Mouse (Mus musculus) adrenal gland, adult 8-10 months (tissue): ENCODE data around the gene Pbld1. TPM values are rescaled to one million over a fixed set of nuclear protein-coding genes. Genes with fewer than 3 reads are reported as not detected.

Experiments used
- DNase-seq: peaks from one replicate; pipeline ENCODE4 v3.0.0; 2022
- total RNA-seq, 4 experiments: library from RNA; stranded (reverse); gene quantifications; 2 replicates each; pipeline ENCODE4 v1.2.4; 2022

Pbld1 gene
- 1 to 10 TPM in 3 of 4 experiments, under 1 TPM in 1; 0.78 to 3.3 (median 1.6) TPM for total RNA-seq

DNA sequence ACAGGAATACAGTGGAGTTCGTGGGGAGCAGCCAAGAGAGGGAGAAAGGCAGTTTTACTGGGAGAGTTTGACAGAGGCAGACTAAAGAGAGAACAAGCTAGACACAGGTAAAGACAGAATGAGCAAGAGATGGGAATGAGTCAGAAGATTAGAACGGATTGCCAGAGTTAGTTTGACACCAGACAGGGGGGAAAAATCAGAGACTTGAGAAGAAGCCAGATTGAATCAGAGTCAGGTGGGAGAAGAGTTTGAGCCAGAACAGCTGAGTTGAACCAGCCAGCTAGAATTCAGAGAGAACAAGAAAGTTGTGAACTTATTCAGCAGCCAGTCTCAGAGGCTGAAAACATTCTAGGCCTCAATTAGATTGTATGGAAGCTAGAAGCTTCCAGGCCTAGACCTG lies at the start of gene Pbld1:
TSS of gene Pbld1 (plus strand) at position 301 of the 400 bp plus-strand sequence.
- no peak for DNase-seq

DNA sequence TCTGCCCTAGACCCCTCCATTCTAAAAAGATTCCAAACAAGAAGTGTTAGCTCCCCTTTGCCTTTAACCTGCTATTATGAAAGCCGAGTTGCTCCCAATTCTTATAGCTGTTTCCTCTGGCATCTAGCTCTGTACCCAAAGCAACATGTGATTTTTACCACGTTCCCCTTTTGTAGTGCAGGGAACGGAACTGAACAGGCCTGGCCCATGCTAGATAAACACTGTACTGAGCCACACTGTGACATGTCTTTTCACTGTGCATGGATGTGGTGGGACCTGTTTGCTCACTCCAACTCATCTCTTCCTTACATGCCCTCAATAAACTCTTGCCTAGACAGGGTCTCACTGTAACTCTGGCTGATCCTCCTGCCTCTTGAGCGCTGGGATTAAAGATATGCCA lies 49.7 kb upstream of the Pbld1 start:
- DNase-seq = no peak

DNA sequence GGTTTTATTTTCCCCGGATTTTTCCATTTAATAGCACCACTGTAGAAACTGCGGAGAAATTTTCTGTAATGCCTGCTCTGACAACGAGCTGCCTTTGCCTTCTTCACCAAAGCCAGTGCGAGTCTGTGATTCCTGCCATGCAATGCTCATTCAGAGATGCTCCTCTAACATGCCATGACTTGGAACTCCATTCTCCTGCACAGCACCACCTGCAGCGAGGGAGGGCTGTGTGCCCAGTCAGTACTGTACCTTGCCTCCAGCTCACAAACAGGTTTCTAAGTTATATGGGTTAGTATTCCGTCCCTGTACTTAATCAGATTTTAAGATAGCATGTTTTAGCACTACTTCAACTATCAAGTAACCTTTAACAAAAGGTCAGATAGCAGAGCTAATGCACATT lies 48.4 kb upstream of the Pbld1 start:
- no peak for DNase-seq

DNA sequence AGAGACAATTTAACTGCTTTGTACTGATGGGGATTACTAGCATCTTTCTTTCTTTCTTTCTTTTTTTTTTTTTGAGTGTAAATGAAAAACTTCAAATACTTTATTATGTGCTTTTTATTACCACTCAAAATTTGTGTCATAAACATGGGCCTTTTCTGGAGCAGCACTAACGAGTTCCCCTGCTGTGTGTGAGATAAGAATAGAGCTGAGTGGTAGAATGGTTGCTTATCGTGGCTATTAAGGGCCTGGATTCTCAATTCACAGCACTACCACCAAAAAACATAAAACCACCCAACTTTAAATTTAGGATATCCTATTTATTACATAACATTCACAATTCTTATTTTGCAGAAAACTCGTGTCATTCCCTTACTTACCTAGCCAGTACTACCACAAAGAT lies 46.5 kb upstream of the Pbld1 start:
- no peak for DNase-seq

DNA sequence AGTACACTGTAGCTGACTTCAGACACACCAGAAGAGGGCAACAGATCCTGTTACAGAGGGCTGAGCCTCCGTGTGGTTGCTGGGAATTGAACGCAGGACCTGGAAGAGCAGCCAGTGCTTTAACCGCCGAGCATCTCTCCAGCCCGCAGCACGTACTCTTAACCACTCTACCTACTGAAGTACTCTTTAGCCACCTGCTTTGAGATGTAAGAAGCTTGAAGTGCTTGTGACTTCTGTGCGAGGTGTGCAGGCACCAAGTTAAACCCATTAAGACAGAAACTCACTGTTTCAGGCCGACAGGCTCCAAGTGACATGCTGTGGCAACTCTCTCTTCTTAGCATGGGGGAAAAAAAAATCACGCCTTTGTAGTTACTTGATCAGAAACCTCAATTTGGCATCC lies 45.8 kb upstream of the Pbld1 start:
- DNase-seq = no peak

DNA sequence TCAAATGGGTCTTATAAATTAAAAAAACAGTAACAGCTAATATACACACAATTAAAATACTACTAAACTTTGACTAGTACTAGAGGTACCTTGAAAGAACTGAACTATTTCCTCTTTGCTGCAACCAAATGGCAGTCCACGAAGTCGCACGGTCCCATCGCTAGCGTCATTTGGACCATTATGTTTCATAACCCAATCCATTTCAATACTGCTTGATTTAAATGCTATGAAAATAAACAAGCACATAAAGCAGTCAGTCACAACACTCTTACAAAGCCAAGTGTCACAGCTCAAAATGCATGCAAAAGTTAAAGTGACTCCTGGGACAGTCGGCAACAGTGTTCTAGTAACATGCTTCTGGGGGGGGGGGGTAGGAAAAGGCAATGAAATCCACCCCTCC lies 40.7 kb upstream of the Pbld1 start:
- DNase-seq = no peak

DNA sequence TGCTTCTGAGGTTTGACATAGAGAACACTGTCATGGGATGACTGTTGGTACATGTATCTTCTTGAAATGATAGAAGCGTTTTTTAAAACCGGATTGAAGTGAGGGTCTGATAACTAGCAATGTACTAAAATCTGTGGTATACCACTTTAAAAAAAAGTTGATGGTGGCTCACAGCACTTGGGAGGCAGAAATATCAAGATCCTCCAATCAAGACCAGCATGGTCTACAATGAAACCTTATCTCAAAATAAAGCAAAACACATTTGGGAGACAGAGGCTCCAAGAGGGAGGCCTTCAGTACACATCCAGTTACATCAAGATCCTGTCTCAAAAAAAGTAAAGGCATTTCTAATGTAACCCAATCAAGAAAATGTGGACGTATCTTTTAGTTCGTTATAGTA lies 38.3 kb upstream of the Pbld1 start:
- DNase-seq = no peak

DNA sequence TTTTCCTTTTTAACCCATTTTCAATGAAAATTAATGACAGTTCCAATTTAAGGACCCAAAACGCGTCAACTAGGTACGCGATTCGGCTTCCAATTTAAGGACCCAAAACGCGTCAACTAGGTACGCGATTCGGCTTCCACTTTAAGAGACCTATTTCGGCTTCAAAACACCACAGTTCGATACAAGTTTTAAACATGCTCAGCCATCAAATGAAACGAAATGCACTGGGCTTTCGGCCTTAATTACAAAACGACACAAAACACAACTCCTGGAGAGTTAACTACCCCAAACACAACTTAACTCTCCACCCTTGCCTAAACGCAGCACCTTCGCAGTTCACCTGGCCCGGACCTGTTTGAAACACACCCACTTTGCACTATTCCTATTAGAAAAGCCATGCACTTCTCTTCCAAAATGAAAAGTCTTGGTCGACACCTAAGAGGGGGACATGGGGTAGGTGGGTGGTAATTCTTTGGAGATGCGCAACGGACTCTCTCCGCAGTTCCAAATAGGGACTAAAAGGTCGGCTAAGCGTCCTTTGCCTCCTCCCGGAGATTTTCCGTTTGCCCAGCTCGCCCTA lies 37.3 kb upstream of the Pbld1 start:
- DNase-seq = no peak

DNA sequence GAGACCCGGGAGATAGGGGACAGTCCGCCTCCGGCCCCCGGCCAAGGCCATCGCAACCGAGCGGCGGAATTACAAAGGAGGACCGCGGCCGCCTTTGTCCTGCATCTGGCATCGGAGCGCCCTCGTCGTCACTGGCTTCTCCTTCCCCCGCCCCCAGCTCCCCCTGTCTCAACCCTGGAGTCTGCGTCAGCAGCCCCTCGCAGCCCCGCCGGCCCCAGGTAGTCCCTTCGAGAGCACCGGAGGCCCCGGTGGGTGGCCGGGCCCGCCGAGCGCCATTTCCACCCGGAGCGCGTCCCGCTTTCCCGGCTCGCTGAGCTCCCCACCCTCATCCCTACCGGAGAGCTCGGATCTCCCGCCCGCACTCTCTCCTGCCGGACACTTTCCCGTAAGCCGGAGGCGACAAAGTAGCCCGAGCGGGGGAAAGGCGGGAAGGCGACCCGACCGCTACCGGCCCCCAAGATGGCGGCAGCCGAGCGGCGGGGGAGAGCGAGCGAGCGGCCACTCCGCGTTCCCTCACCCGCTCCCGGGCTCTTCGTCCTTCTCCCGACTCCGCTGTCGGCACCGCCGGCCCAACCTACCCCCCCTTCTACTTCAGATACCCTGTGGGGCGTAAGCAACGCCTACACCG lies 36.7 kb upstream of the Pbld1 start:
- DNase-seq = peak; percentile 60

DNA sequence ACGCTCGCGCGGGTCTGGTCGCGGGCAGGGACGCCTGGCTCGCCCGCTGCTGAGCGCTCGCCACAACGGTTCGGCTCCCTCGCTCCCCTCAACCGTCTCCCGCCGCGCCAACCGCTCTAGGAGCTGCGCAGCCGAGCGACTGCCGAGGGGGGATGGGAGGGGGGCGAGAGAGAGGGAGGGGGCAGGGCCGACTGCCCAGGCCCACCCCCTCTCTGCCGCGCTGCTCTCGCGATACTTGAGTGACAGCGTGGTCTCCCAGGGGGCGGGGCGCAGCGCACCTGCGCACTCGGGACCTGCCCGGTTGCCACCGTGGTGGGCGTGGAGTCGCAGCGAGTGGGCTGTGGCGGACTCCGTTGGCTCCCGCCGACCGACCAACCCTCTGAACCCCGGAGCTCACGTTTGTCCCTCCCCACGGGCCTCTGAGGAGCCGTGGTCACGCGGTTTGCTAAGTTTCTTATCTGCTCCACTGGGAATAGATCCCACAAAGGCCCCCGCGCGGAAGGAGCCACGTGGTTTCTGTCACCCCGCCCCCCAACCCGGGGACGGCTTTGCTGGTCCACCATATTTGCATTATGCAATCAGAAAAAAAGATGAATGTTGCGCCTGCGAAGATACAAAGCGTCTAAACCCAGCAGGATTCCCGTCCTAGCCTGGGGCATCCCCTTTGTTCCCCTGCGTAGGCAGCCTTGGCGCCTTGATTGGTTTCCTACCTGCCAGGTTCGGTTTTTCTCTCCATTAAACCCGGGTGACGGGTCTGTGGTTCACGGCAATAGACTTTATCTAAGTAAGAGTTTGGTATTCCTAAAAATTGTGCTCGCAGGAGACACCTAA lies 36.0 kb upstream of the Pbld1 start, which contains the start of the genes Hnrnph3 and Pbld2:
TSS of gene Hnrnph3 (minus strand) at position 469 of the 831 bp plus-strand sequence.
TSS of gene Pbld2 (plus strand) at position 567 of the 831 bp plus-strand sequence.
- peak; percentile 98 for DNase-seq

DNA sequence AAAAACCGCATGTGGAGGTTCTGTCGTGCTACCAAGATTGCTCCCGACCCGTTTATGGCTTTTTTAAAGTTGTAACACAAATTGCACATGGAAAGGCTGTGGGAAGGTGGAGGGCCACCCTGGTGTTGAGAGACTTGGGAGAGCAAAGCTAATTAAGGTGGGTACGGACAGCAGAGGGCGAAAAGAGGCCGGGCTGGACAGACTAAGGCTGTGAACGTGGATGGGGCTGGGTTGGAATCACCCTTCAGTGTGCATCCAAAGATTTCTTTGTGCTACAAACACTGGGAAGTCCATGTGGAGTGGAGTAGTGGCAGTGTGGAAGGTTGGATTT lies 35.4 kb upstream of the Pbld1 start:
- peak; percentile 69 for DNase-seq

DNA sequence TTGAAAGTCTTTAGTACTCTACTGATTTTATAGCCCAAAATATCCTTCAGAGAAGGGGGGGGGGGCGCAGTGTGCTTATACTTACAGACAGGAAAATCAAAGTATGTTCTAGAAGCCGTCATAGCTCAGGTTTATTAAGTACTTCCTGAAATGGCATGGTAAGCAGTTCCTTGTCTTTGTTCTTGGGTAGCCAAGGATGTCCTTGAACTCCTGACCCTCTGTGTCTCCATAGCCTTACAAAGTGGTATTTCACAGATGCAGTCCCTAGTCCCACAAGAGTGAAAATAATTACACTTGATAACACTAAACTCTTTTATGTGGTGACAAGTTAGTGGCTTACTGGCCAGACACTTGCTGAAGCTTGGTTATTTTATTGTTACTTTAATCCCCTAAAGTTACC lies 34.9 kb upstream of the Pbld1 start:
- no peak for DNase-seq

DNA sequence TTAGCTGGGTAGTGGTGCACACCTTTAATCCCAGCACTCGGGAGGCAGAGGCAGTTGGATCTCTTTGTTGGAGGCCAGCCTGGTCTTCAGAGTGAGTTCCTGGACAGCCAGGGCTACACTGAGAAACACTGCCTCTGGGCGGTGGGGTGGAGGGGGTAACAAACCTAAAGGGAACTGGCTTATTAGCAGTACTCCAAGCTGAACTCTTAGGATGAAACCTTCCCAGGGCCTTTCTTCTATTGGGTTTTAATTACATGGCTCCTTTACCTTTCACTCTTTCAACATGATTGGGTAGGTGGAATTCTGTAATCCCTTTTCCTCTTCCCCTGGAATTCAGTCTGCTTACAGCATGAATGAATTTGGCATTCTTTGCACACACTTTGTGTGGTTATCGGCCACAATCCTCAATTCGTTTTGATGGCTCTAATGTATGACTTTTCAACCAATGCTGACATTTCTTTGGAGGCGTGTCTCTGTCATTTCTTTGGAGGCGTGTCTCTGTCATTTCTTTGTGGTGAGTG lies 34.4 kb upstream of the Pbld1 start:
- DNase-seq = no peak

DNA sequence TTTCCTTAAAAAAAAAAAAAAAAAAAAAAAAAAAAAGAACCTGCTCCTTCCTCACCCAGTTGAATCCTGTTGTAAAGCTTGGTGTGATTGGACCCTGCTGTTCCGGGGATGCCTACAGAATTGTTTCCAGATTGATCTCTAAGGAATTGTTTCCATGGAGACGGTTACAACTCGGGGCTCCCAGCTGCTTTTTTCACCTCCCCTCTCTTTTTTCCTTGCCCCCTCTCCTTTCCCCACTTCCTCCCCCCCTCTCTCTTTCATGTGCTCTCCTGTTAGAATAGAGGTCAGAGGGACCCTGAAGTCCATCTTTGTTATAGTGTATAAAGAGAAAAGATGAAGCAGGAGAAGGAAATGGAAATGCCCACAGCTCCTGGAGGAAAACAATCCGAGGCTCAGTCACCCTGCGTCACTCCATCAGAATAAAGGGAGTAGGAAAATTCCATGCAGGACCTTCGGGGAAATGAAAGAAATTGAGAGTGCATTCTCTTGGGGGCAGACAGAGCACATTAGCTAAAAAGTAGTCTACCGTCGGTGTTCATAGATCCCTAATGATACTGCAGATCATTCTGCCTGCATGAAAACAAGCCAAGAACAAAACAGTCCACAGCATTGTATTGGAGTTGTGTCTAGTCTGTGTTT lies 33.7 kb upstream of the Pbld1 start:
- no peak for DNase-seq

DNA sequence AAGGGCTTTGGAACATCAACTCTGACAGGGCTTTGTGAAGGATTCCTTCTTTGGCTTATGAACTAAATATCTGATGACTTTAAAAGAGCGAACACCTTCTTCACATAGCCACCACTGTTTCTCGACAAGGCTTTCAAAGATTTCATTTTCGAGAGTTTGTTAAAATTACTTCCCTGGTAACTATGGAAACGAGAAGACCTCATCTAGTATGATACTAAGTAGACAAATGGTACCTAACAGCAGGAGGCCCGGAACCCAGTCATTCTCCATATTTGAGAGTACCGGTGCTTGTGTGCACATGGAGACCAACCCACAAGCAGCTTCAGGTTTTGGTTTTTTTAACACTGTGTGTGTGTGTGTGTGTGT lies 33.2 kb upstream of the Pbld1 start:
- DNase-seq = no peak

DNA sequence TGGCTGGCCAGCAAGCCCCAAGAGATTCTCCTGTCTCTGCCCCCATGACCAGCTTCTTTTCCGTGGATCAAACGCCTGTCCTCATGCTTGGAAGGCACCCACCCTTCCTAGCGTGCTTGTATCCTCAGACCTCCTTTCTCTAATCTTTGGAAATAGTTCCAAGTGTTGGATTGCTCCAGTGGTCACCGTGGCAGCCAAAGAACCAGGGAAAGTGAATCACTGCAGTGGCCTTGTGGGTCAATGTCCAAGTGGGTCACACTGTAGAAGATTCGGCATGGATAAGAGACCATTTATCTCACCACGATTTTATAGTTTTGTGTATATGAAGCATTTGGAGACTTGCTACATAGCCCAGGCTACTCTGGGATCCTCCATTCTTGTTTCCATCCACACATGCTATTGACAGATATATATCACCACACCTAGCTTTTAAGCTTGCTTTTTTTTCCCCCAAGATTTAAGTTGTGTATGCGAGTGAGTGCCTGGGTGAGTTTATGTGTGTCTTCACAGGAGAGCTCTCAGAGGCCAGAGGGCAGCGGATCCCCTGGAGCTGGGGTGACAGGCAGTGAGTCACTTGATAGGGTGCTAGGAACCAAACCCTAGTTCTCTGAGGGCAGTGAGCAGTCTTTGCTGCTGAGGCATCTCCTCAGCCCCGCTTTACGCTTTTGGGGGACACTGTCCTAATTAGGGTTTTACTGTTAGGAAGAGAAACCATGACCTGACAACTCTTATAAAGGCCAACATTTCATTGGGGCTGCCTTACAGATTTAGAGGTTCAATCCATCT lies 32.4 kb upstream of the Pbld1 start:
- peak; percentile 55 for DNase-seq

DNA sequence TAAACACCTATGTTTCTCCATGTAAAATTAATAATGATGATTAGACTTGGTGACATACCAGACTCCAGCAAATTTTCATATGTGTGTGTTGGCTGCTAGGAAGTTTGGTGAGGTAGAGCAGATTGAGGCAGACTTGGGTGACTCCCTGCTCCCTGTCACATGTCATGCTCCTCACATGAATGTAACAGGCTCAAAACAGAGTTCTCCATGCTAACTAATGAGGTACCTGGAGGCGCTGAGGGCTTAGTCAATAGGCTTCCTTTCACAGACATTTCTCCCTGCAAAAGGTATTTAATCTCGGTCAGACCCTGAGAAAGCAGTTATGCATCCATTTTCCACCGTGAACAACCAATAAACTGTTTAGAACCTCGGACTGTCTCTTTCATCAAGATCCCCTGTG lies 31.6 kb upstream of the Pbld1 start:
- no peak for DNase-seq

DNA sequence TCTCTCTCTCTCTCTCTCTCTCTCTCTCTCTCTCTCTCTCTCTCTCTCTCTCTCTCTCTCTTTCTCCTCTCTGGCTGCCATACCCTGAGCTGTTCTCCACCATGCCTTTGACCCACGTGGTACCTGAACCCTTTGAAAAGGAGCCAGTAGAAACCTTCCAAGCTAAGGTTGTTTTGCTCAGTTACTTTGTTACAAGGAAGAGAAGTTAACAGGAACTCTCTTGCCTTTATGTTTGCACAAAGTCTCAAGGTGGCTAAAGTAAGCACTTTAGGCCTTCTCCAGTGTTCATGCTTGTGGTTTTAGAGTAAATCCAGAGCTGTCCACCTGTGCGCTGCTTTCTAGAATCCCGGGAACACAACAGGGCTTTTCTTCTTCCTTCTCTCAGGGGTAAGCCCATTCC lies 27.7 kb upstream of the Pbld1 start:
- no peak for DNase-seq

DNA sequence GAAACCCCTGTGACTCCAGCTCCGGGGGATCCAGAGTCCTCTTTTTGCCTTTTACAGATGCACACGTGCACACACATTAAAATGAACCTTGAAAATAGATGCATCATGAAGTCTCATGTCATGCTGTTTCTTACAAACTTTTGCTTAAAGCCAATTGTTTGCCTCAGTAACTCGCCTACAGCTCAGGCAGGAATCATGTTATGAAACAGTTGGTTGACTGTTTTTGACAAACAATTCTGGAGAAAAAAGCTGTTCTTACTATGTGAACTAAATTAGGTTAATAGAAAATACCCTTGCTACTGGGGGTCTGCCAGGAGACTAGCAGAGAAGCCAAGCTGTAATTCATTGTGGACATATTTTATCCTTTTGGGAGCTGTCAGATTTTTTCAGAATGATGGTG lies 27.0 kb upstream of the Pbld1 start:
- no peak for DNase-seq

DNA sequence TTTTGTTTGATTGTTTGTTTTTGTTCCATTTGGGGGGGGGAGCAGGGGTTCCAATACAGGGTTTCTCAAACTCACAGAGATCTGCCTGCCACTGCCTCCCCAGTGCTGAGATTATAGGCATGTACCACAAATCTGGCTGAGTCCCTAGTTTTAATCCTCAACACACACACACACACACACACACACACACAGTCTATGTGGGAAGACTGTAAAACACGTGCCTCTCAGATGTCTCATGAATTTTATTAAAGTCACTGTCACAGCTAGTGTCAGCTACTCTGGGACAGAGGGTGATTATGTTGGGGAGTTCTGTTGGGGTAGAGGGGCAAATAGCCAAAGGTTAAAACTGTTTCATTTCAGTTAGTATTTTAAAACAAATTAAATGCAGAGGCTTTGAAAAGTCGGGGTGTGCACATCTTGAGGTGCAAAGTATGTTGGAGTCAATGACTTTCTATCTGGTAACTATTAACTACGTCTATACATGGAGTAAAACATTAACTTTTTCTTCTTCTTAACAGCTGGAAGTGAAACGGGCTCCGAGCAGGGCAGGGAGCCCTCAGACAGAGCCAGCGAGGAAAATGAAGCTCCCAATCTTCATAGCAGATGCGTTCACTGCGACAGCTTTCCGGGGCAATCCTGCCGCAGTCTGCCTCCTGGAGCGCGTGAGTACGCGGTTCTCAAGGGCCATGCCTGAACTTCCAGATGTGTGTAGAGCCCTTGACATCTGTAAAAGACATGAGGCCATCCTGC lies 21.2 kb upstream of the Pbld1 start:
- DNase-seq = no peak

DNA sequence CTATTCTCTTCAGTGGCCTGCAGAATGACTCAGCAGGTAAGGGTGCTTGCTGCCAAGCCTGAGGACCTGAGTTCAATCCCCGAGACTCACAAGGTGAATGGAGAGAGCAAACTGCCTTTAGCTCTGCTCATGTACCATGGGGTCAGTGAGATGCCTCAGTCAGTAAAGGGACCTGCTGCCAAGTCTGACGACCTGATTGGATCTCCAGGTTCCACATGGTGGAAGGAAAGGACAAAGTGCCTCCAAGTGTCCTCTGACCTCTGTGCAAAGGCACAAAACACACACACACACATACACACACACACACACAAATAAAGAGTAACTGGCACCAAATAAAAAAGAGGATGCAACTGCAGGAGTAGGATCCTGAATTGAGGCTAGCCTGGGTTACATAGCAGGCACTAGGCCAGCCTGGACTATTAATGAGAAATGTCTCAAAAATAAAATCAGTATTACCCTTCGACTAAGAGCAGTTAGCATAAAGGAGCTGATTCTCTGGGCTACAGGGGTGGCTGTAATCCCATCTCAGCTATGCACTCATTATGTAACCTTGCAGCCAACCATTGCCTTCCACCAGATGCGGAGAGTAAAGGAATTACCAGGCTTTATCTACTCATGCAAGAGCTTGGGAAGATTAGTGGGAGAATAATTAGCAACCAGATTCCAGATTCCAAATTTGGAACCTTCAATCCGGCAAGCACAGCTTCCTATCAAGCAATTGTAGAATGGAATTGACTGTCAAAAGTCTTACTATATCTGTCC lies 19.9 kb upstream of the Pbld1 start:
- DNase-seq = no peak
